Mouse (Mus musculus): Measurements from ENCODE around the gene Hlf.

Gene Hlf

DNA sequence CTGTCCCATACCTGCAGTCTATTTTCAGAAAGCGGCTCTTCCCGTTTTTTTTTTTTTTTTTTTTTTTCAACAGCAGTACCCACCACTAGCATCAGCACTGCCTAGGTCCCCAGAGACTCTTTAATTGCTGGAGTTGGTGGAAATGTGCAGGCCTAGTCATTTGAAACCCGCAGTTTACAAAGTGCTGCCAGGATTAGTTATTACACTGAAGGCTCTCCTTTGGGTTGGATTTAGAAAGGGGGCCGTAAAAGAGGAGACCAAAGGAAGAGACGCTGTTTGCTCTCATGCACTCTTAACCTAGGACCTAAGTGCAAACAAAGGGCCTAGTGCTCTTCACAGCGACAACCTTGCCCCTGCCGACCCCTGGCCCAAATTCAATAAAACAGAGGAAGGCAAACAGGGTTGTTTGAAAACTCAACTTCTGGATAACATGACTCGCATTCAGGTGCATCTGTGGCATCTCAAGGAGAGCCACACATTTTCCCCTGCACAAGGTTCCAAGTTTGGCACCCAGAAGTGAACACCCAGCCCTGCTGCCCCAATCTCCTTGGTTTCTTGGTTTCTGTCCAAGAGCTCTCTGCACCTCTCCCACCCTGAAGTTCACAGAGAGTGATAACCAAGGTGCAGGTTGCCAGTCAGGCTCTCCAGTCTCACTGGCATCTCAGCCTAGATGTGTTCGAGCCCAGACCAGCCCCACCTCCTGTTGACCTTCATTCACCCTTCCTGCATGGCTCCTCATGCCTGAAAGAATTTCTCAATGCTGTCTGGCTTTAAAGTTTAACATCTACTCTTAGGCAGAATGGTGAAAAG lies 34.0 kb downstream of the Hlf start:
- Histone ChIP-seq H3K27me3 (ENCODE audit: insufficient read depth, low read length) (peaks cover 18% of the 10 kb centered on the region; the same call in 1 of the 2 replicates), H3K4me3 (replicated peaks; ENCODE audit: low read length) (no peak overlapping the region), H3K9me3 (ENCODE audit: low read length) (no peaks in the 10 kb centered on the region), H3K4me1 (replicated peaks; ENCODE audit: low read depth, low read length) (peaks cover 23% of the 10 kb centered on the region), H3K36me3 (ENCODE audit: insufficient read depth, low read length) (no peaks in the 10 kb centered on the region)
- TF ChIP-seq POU5F1 (IDR thresholded peaks at IDR 0.05; ENCODE audit: borderline replicate concordance, low read length) (no peak), CTCF (conservative IDR thresholded peaks at IDR 0.05; ENCODE audit: low read length) (no peak), NANOG (IDR thresholded peaks at IDR 0.05; ENCODE audit: borderline replicate concordance, low read length) (no peak)

GRCm38 (mm10) chr11:90356036-90356435 lies 34.7 kb downstream of the Hlf start:
- Histone ChIP-seq H3K4me1 (replicated peaks; ENCODE audit: low read depth, low read length) (peaks cover 23% of the 10 kb centered on the region), H3K9me3 (ENCODE audit: low read length) (no peaks in the 10 kb centered on the region), H3K4me3 (replicated peaks; ENCODE audit: low read length) (no peak overlapping the region), H3K27me3 (ENCODE audit: insufficient read depth, low read length) (peaks cover 18% of the 10 kb centered on the region; the same call in 1 of the 2 replicates), H3K36me3 (ENCODE audit: insufficient read depth, low read length) (no peaks in the 10 kb centered on the region)
- no peak for TF ChIP-seq NANOG (IDR thresholded peaks at IDR 0.05; ENCODE audit: borderline replicate concordance, low read length)
- TF ChIP-seq POU5F1 (IDR thresholded peaks at IDR 0.05; ENCODE audit: borderline replicate concordance, low read length), result no peak
- TF ChIP-seq CTCF (conservative IDR thresholded peaks at IDR 0.05; ENCODE audit: low read length), result no peak

GRCm38 (mm10) chr11:90355270-90355681 lies 35.4 kb downstream of the Hlf start:
- no peaks in the 10 kb centered on the region for H3K36me3 ChIP-seq (ENCODE audit: insufficient read depth, low read length)
- peaks cover 18% of the 10 kb centered on the region; the same call in 1 of the 2 replicates for H3K27me3 ChIP-seq (ENCODE audit: insufficient read depth, low read length)
- TF ChIP-seq CTCF (conservative IDR thresholded peaks at IDR 0.05; ENCODE audit: low read length), result no peak
- peaks cover 23% of the 10 kb centered on the region for H3K4me1 ChIP-seq (replicated peaks; ENCODE audit: low read depth, low read length)
- no peak overlapping the region for H3K4me3 ChIP-seq (replicated peaks; ENCODE audit: low read length)
- no peaks in the 10 kb centered on the region for H3K9me3 ChIP-seq (ENCODE audit: low read length)

GRCm38 (mm10) chr11:90352696-90353095 lies 38.0 kb downstream of the Hlf start:
- peaks cover 18% of the 10 kb centered on the region; the same call in 1 of the 2 replicates for H3K27me3 ChIP-seq (ENCODE audit: insufficient read depth, low read length)
- H3K9me3 ChIP-seq (ENCODE audit: low read length), result no peaks in the 10 kb centered on the region
- no peaks in the 10 kb centered on the region for H3K36me3 ChIP-seq (ENCODE audit: insufficient read depth, low read length)
- no peak overlapping the region for H3K4me3 ChIP-seq (replicated peaks; ENCODE audit: low read length)
- TF ChIP-seq CTCF (conservative IDR thresholded peaks at IDR 0.05; ENCODE audit: low read length) (no peak), NANOG (IDR thresholded peaks at IDR 0.05; ENCODE audit: borderline replicate concordance, low read length) (no peak), POU5F1 (IDR thresholded peaks at IDR 0.05; ENCODE audit: borderline replicate concordance, low read length) (no peak)
- peaks cover 23% of the 10 kb centered on the region for H3K4me1 ChIP-seq (replicated peaks; ENCODE audit: low read depth, low read length)

DNA sequence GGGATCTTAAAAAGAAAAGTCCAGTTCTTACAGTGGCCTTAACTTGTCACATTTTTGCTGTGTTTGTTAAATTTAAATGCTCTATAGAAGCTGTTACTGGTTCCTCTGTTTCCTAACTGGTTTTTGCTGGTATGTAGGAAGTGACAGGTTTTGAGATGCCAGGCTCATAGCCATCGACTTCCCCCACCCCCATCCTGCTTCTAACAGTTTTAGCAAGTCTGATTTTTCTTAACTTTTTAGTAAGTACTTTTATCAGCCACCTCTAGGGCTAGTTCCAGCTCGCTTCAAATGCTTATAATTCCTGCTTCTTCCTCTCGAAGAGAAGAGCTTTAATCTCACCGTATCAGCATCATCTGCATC lies 40.6 kb downstream of the Hlf start:
- Histone ChIP-seq H3K4me3 (replicated peaks; ENCODE audit: low read length) (no peak overlapping the region), H3K9me3 (ENCODE audit: low read length) (no peaks in the 10 kb centered on the region), H3K4me1 (replicated peaks; ENCODE audit: low read depth, low read length) (peaks cover 2% of the 10 kb centered on the region), H3K27me3 (ENCODE audit: insufficient read depth, low read length) (peaks cover 17% of the 10 kb centered on the region; the same call in 1 of the 2 replicates), H3K36me3 (ENCODE audit: insufficient read depth, low read length) (no peaks in the 10 kb centered on the region)
- TF ChIP-seq NANOG (IDR thresholded peaks at IDR 0.05; ENCODE audit: borderline replicate concordance, low read length) (no peak), POU5F1 (IDR thresholded peaks at IDR 0.05; ENCODE audit: borderline replicate concordance, low read length) (no peak), CTCF (conservative IDR thresholded peaks at IDR 0.05; ENCODE audit: low read length) (no peak)

DNA sequence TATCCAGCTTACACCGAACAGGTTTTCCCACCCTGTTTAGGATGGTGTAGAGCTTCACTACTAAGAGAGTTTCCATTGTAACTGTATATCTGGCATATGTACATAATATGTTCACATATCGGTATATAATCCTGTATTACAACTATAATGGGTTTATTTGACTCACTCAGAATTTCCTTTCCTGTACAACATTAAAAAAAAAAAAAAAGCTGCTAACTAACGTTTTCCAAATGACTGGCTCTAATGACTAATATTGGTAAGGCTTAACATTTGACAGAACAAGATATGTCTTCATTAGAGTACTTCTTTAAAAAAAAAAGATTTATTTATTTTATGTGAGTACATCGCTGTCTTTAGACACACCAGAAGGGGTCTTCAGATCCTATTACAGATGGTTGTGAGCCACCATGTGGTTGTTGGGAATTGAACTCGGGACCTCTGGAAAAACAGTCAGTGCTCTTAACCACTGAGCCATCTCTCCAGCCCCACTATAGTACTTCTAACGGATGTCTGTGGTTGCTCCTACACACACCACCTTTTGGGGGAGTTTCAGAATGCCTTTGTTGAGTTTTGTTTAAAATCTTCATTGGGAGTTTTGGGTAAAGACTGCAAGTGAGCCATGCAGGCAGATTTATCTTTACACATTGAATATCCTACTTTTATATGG lies 41.1 kb downstream of the Hlf start:
- Histone ChIP-seq H3K4me1 (replicated peaks; ENCODE audit: low read depth, low read length) (no peaks in the 10 kb centered on the region; the same call in 1 of the 2 replicates), H3K36me3 (ENCODE audit: insufficient read depth, low read length) (no peaks in the 10 kb centered on the region), H3K27me3 (ENCODE audit: insufficient read depth, low read length) (peaks cover 12% of the 10 kb centered on the region; the same call in 1 of the 2 replicates), H3K4me3 (replicated peaks; ENCODE audit: low read length) (no peak overlapping the region), H3K9me3 (ENCODE audit: low read length) (no peaks in the 10 kb centered on the region)
- TF ChIP-seq CTCF (conservative IDR thresholded peaks at IDR 0.05; ENCODE audit: low read length), result no peak
- TF ChIP-seq POU5F1 (IDR thresholded peaks at IDR 0.05; ENCODE audit: borderline replicate concordance, low read length), result no peak
- no peak for TF ChIP-seq NANOG (IDR thresholded peaks at IDR 0.05; ENCODE audit: borderline replicate concordance, low read length)

DNA sequence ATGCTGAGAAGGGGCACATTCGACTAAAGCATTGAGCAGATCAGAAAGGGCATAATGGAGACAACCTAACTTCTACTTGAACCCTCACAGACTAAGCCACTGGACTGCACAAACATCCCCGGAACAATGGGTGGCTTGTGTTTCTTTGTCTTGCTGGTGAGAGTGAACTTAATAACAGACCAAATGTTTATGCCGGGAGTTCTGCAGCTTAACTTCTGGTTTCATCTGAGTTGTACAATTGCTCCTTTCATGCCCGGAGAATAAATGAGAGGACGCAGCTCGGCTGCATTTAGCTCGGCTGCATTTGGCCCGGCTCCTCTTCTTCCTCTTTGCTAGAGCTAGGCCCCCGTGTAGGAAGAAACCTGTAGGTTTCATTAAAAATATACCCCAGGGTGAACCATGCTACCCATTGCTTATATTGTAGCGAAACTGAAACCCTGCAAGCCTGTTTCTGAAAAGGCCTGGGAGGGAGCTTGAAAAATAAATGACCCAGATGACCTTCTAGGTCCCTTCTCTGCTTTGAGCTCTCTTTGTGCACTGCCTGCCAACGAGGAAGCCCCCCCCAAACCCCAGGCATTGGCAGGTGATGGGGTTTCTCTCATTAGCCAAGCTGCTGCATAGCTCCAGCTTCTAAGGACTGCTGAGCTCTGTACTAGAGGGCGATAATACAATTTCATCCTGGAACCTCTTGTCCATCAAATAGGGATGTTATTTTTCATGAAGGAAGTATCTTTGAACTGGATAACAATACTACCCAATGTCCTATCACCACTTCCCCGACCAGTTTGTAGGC lies 42.8 kb downstream of the Hlf start:
- Histone ChIP-seq H3K4me1 (replicated peaks; ENCODE audit: low read depth, low read length) (no peaks in the 10 kb centered on the region), H3K4me3 (replicated peaks; ENCODE audit: low read length) (no peak overlapping the region), H3K9me3 (ENCODE audit: low read length) (no peaks in the 10 kb centered on the region), H3K27me3 (ENCODE audit: insufficient read depth, low read length) (peaks cover 5% of the 10 kb centered on the region; the same call in 1 of the 2 replicates), H3K36me3 (ENCODE audit: insufficient read depth, low read length) (no peaks in the 10 kb centered on the region)
- TF ChIP-seq NANOG (IDR thresholded peaks at IDR 0.05; ENCODE audit: borderline replicate concordance, low read length), result no peak
- TF ChIP-seq CTCF (conservative IDR thresholded peaks at IDR 0.05; ENCODE audit: low read length), result no peak
- no peak for TF ChIP-seq POU5F1 (IDR thresholded peaks at IDR 0.05; ENCODE audit: borderline replicate concordance, low read length)

- TF ChIP-seq POU5F1 (IDR thresholded peaks at IDR 0.05; ENCODE audit: borderline replicate concordance, low read length) (no peak), CTCF (conservative IDR thresholded peaks at IDR 0.05; ENCODE audit: low read length) (no peak), NANOG (IDR thresholded peaks at IDR 0.05; ENCODE audit: borderline replicate concordance, low read length) (no peak)
- no peaks in the 10 kb centered on the region for H3K36me3 ChIP-seq (ENCODE audit: insufficient read depth, low read length)
- H3K27me3 ChIP-seq (ENCODE audit: insufficient read depth, low read length), result no peaks in the 10 kb centered on the region
- H3K9me3 ChIP-seq (ENCODE audit: low read length), result no peaks in the 10 kb centered on the region
- H3K4me3 ChIP-seq (replicated peaks; ENCODE audit: low read length), result no peak overlapping the region
- no peaks in the 10 kb centered on the region for H3K4me1 ChIP-seq (replicated peaks; ENCODE audit: low read depth, low read length)
Observed at GRCm38 (mm10) chr11:90345746-90346145, 44.9 kb downstream of the Hlf start.

Data from E14TG2a.4 (cell line).